Mouse (Mus musculus): Measurements from ENCODE around the gene Apopt1.
A peak's percentile ranks its signal among the peaks of the same experiment; 100 is the strongest.

Gene Apopt1

GRCm38 (mm10) chr12:111752491-111752890 lies 39.4 kb downstream of the Apopt1 start:
- no peak for DNase-seq

GRCm38 (mm10) chr12:111753347-111753746 lies 40.3 kb downstream of the Apopt1 start:
- no peak for DNase-seq

GRCm38 (mm10) chr12:111754710-111755109 lies 41.6 kb downstream of the Apopt1 start:
- DNase-seq, result no peak

- DNase-seq, result no peak
These were observed 42.2 kb downstream of the Apopt1 start for GRCm38 (mm10) chr12:111755231-111755630.

GRCm38 (mm10) chr12:111756082-111756697 lies 43.1 kb downstream of the Apopt1 start:
- no peak for DNase-seq

- no peak for DNase-seq
These were observed 43.6 kb downstream of the Apopt1 start for GRCm38 (mm10) chr12:111756698-111757082.

GRCm38 (mm10) chr12:111757561-111758325 lies 44.7 kb downstream of the Apopt1 start:
- DNase-seq, result no peak

- DNase-seq, result peak; percentile 83
These were observed 45.5 kb downstream of the Apopt1 start, which contains the start of gene Klc1 for GRCm38 (mm10) chr12:111758381-111759175. TSS of gene Klc1 (plus strand) at chr12:111758849.

- DNase-seq, result peak; percentile 81
These were observed 46.4 kb downstream of the Apopt1 start for GRCm38 (mm10) chr12:111759176-111760061.

- no peak for DNase-seq
These were observed 47.3 kb downstream of the Apopt1 start for GRCm38 (mm10) chr12:111760306-111760908.

GRCm38 (mm10) chr12:111762620-111763280 lies 49.7 kb downstream of the Apopt1 start:
- no peak for DNase-seq

- peak; percentile 85 for DNase-seq
These were observed 53.5 kb downstream of the Apopt1 start for GRCm38 (mm10) chr12:111766313-111767236.

GRCm38 (mm10) chr12:111768322-111768928 lies 55.4 kb downstream of the Apopt1 start:
- DNase-seq, result no peak

- DNase-seq, result peak; percentile 79
These were observed 56.2 kb downstream of the Apopt1 start for GRCm38 (mm10) chr12:111769306-111769705.

GRCm38 (mm10) chr12:111769816-111770577 lies 56.9 kb downstream of the Apopt1 start:
- DNase-seq, result peak; percentile 27

GRCm38 (mm10) chr12:111770651-111771050 lies 57.6 kb downstream of the Apopt1 start:
- no peak for DNase-seq

GRCm38 (mm10) chr12:111774156-111774555 lies 61.1 kb downstream of the Apopt1 start:
- DNase-seq, result no peak

GRCm38 (mm10) chr12:111774845-111775244 lies 61.8 kb downstream of the Apopt1 start:
- peak; percentile 37 for DNase-seq

GRCm38 (mm10) chr12:111777919-111778318 lies 64.9 kb downstream of the Apopt1 start:
- DNase-seq, result no peak
